Mouse (Mus musculus): ENCODE measurements around the gene Shisa8.

The Shisa8 gene

GRCm38 (mm10) chr15:82206365-82207104 is 6.1 kb downstream of the Shisa8 start:
- no peak for DNase-seq (ENCODE audit: low read depth, low spot score)

DNA sequence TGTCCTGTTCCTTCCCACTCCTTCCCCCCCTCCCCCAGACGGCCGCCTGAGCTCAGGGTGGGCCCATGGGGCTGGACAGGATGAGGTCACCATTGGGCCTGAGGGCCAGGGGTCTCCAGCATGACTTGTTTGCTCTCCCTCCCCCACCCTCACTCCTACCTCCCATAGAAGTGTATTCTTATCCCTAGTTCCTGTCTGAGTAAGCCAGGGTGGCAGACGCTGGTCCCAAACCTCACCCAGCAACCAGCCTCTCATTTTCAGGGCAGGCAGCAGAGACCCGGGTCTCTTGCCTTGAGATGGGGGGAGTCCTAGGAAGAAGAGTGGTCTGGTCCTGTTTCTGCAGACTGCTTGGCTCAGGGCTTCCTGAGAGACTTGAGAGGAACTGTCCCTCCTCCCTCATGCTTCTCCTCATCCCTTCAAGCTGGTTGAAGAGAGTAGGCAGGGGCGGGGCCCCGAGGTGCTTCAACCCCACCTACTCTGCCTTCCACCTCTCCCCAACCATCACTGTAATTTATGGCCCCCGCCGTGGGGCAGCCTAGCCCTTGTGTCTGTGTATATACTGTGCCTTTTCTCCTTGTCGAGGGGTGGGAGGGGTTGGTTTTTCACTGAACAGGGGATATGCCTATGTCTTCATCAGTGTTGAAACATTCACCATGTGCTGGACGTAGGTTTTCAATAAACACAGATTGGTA is 7.8 kb downstream of the Shisa8 start:
- DNase-seq (ENCODE audit: low read depth, low spot score), result no peak

GRCm38 (mm10) chr15:82203611-82204351 is 8.8 kb downstream of the Shisa8 start:
- DNase-seq (ENCODE audit: low read depth, low spot score), result no peak

DNA sequence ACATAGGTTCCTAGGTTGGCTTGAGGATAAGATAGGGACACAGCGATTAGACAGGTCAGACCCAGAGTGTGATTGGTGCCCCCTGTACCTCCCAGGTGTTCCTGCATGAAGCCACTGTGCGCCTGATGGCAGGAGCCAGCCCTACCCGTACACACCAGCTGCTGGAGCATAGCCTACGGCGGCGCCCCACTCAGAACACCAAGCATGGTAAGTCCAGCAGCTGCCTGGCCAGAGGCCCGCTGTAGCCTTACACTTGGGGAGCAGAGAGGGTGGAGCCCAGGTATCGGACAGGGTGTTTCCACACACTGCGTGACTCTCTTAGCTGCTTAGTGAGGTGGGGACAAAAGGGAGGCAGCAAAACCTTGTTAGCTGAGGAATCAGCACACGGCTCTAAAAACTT is 9.5 kb downstream of the Shisa8 start:
- DNase-seq (ENCODE audit: low read depth, low spot score), result no peak

DNA sequence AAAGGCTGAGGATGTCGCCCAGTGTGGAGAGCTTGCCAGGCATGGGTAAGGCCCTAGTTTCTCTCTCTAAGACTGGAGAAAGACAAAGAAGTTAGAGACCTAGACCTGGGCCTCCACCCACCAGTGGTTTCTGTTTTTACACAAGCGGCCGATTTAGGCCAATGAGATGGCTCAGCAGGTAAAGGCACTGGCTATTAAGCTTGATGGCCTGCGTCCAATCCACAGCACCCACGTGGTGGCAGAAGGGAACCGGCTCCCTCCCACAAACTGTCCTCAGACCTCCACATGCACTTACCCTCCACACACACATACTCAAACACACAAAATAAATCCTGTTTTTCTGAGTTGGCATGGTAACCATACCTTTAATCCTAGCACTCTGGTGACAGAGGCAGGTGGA is 10.5 kb downstream of the Shisa8 start:
- no peak for DNase-seq (ENCODE audit: low read depth, low spot score)

DNA sequence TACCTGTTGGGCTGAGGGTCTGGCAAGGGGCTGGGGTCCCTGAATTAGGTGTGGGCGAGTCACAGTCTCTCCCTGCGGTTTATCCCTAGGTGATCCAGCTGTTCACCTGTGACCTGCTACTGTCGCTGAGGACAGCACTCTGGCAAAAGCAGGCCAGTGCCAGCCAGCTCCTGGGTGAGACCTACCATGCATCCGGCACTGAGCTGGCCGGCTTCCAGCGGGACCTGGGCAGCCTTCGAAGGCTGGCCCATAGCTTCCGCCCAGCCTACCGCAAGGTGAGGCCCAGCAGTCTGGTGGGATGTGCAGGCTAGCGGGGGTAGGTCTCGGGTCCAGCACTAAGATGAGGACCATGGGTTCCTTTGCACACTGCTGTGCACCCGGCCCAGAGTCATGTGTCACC is 13.1 kb downstream of the Shisa8 start:
- no peak for DNase-seq (ENCODE audit: low read depth, low spot score)

GRCm38 (mm10) chr15:82198342-82198741 is 14.3 kb downstream of the Shisa8 start:
- no peak for DNase-seq (ENCODE audit: low read depth, low spot score)

GRCm38 (mm10) chr15:82197937-82198336 is 14.7 kb downstream of the Shisa8 start:
- DNase-seq (ENCODE audit: low read depth, low spot score), result no peak

DNA sequence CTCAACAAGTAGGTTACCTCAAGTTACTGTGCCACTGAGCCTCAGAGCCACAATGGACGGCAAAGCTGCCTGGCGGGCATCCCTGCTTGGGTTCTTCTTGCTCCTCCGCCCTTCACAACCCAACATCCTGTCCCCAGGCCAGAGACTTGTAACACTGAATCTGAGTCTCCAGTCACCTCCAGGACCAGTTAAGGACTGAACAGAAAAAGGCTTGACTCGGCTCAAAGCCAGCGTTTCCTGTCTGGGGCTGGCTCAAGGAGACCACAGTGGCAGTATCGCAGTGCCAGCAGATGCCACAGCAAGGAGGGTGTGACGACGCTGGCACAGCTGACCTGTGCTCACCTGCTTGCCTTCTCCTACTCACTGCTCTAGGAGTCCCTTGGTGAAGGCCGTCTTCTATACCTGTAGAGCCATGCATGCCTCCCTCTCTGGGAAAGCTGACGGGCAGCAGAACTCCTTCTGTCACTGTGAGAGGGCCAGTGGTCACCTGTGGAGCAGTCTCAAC is 15.3 kb downstream of the Shisa8 start:
- no peak for DNase-seq (ENCODE audit: low read depth, low spot score)

GRCm38 (mm10) chr15:82196300-82196699 is 16.3 kb downstream of the Shisa8 start:
- no peak for DNase-seq (ENCODE audit: low read depth, low spot score)

DNA sequence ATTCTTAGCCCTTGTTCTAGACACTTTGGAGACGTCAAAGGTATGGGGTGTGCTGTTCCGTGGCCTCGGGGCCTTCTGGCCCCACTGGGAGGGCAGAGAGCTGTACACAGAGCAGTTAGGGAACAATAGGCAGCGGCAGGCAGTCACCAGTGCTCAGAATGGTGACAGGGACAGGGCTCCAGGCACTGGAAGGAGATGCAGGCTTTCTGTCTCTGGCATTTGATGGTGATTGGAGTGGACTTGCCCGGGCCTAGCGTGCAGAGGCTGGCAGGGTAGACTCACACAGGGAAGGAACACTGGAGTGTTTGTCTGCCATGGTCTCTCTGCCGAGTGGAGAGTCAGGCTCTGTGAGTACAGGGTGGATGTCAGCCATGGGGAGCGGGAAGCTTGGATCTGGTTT is 20.0 kb downstream of the Shisa8 start:
- no peak for DNase-seq (ENCODE audit: low read depth, low spot score)

GRCm38 (mm10) chr15:82188481-82189240 is 24.0 kb downstream of the Shisa8 start:
- DNase-seq (ENCODE audit: low read depth, low spot score), result peak; percentile 84

DNA sequence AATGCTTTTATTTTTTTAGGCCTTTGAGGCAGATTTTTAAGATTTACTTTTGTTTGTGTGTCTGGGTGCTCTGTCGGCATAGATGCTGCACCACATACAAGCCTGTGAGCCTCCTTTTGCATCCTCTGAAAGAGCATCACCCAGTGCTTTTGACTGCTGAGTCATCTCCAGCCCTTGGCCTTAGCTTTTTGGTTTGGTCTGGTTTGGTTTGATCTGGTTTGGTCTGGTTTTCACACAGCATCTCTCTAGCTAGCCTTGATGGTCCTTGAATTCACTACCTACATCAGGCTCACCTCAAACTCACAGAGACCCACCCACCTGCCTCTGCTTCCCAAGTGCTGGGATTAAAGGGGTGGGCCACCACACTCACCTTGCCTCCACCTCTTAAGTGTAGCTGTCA is 24.7 kb downstream of the Shisa8 start:
- DNase-seq (ENCODE audit: low read depth, low spot score), result peak; percentile 97

GRCm38 (mm10) chr15:82187401-82187800 is 25.2 kb downstream of the Shisa8 start:
- DNase-seq (ENCODE audit: low read depth, low spot score), result peak; percentile 58

DNA sequence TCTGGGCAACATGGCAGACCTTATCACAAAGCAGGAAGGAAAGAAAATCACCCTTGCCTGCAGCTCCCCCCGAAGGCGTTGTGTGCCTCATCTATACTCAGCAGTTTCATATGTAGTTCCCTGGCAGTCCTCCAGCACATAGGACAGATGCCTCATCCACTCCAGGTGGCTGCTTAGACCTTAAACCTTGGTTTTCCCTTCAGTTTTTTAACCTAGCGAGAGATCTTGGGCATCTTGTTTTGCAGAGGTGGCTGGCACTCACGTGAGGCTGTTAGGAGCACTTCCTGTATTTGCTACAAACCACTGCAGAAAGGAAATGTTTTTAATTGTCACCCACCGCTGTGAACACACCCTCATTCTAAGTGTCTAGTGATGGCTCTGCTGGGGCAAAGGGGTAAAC is 25.7 kb downstream of the Shisa8 start:
- no peak for DNase-seq (ENCODE audit: low read depth, low spot score)

DNA sequence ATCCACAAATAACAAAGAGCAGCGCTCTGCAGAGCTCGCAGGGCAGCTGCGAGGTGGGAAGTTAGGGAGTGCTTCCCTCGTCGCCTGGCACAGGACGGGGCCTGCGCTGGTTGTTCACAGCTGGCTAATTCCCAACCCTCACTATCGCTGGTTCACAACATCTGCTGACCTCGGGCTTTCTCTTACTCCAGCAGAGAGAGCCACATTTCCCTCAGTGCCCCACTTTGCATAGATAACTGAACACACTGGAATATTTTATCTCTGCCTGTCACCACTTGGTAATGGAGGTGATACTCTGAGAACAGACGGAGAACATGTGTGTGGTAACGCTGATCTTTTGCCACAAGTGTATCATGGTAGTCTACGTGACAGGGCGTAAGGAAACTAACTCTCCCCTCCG is 26.5 kb downstream of the Shisa8 start:
- no peak for DNase-seq (ENCODE audit: low read depth, low spot score)

GRCm38 (mm10) chr15:82185062-82185783 is 27.4 kb downstream of the Shisa8 start:
- no peak for DNase-seq (ENCODE audit: low read depth, low spot score)

- no peak for DNase-seq (ENCODE audit: low read depth, low spot score)
Measured at GRCm38 (mm10) chr15:82184656-82185055, 28.0 kb downstream of the Shisa8 start.

GRCm38 (mm10) chr15:82184183-82184582 is 28.4 kb downstream of the Shisa8 start:
- DNase-seq (ENCODE audit: low read depth, low spot score), result no peak

- no peak for DNase-seq (ENCODE audit: low read depth, low spot score)
Measured at GRCm38 (mm10) chr15:82183596-82183995, 29.0 kb downstream of the Shisa8 start.

GRCm38 (mm10) chr15:82182311-82182710 is 30.3 kb downstream of the Shisa8 start:
- no peak for DNase-seq (ENCODE audit: low read depth, low spot score)

All from ES-CJ7 (cell line).